Mouse (Mus musculus): ENCODE data around the gene Susd2. TPM values are rescaled to one million over a fixed set of nuclear protein-coding genes. Genes with fewer than 3 reads are reported as not detected.

The Susd2 gene
- polyA plus RNA-seq (2012; rRNA removed), result 193 and 196 TPM in 2 replicates

- Histone ChIP-seq H3K4me3 (ENCODE audit: insufficient read depth, low read depth, low read length) (peak within 1 kb of the TSS; percentile 40; the same call in 1 of the 2 replicates), H3K36me3 (ENCODE audit: control insufficient read depth, insufficient read depth, low read length) (no peaks in the 10 kb centered on the region), H3K27ac (ENCODE audit: insufficient read depth, low read depth, low read length) (peak within 1 kb of the TSS; percentile 62), H3K27me3 (replicated peaks; ENCODE audit: control insufficient read depth, insufficient read depth, low read length) (no peaks in the 10 kb centered on the region), H3K4me1 (ENCODE audit: control insufficient read depth, insufficient read depth, low read length) (peaks cover 7% of the 10 kb centered on the region; the same call in 1 of the 2 replicates)
- WGBS, result 9% methylated on average over 11 of the region's 11 CpGs
- DNase-seq, result peak; percentile 95
- TF ChIP-seq POLR2A (IDR thresholded peaks at IDR 0.05; ENCODE audit: low read depth, low read length) (peak; percentile 85), CTCF (conservative IDR thresholded peaks at IDR 0.05; ENCODE audit: insufficient read depth, insufficient read length, low read depth, low read length) (no peak)
Observed at GRCm38 (mm10) chr10:75643741-75644343, at the start of gene Susd2. Gene Susd2, minus strand, starts transcription at chr10:75644008.

- no peak for TF ChIP-seq POLR2A (IDR thresholded peaks at IDR 0.05; ENCODE audit: low read depth, low read length)
- TF ChIP-seq CTCF (conservative IDR thresholded peaks at IDR 0.05; ENCODE audit: insufficient read depth, insufficient read length, low read depth, low read length), result no peak
- Histone ChIP-seq H3K36me3 (ENCODE audit: control insufficient read depth, insufficient read depth, low read length) (no peaks in the 10 kb centered on the region; the same call in 1 of the 2 replicates), H3K4me1 (ENCODE audit: control insufficient read depth, insufficient read depth, low read length) (no peaks in the 10 kb centered on the region), H3K4me3 (ENCODE audit: insufficient read depth, low read depth, low read length) (no peak overlapping the region), H3K27ac (ENCODE audit: insufficient read depth, low read depth, low read length) (no peak overlapping the region), H3K27me3 (replicated peaks; ENCODE audit: control insufficient read depth, insufficient read depth, low read length) (no peaks in the 10 kb centered on the region)
- 97% methylated on average over 2 of the region's 2 CpGs for WGBS
- DNase-seq, result no peak
Observed at GRCm38 (mm10) chr10:75688598-75688997, 44.8 kb upstream of the Susd2 start.

GRCm38 (mm10) chr10:75686724-75687123, 42.9 kb upstream of the Susd2 start:
- Histone ChIP-seq H3K27me3 (replicated peaks; ENCODE audit: control insufficient read depth, insufficient read depth, low read length) (no peaks in the 10 kb centered on the region), H3K36me3 (ENCODE audit: control insufficient read depth, insufficient read depth, low read length) (no peaks in the 10 kb centered on the region), H3K4me3 (ENCODE audit: insufficient read depth, low read depth, low read length) (no peak overlapping the region), H3K27ac (ENCODE audit: insufficient read depth, low read depth, low read length) (no peak overlapping the region), H3K4me1 (ENCODE audit: control insufficient read depth, insufficient read depth, low read length) (no peaks in the 10 kb centered on the region)
- DNase-seq, result no peak
- TF ChIP-seq POLR2A (IDR thresholded peaks at IDR 0.05; ENCODE audit: low read depth, low read length), result no peak
- no peak for TF ChIP-seq CTCF (conservative IDR thresholded peaks at IDR 0.05; ENCODE audit: insufficient read depth, insufficient read length, low read depth, low read length)
- 77% methylated on average over 4 of the region's 4 CpGs for WGBS

- Histone ChIP-seq H3K27ac (ENCODE audit: insufficient read depth, low read depth, low read length) (no peak overlapping the region), H3K4me3 (ENCODE audit: insufficient read depth, low read depth, low read length) (no peak overlapping the region), H3K27me3 (replicated peaks; ENCODE audit: control insufficient read depth, insufficient read depth, low read length) (no peaks in the 10 kb centered on the region), H3K36me3 (ENCODE audit: control insufficient read depth, insufficient read depth, low read length) (no peaks in the 10 kb centered on the region), H3K4me1 (ENCODE audit: control insufficient read depth, insufficient read depth, low read length) (no peaks in the 10 kb centered on the region)
- DNase-seq, result no peak
- TF ChIP-seq CTCF (conservative IDR thresholded peaks at IDR 0.05; ENCODE audit: insufficient read depth, insufficient read length, low read depth, low read length), result no peak
- no peak for TF ChIP-seq POLR2A (IDR thresholded peaks at IDR 0.05; ENCODE audit: low read depth, low read length)
- WGBS, result 63% methylated on average over 12 of the region's 12 CpGs
Observed at GRCm38 (mm10) chr10:75684035-75685004, 40.5 kb upstream of the Susd2 start.

GRCm38 (mm10) chr10:75680574-75681001, 36.8 kb upstream of the Susd2 start:
- 95% methylated on average over 10 of the region's 10 CpGs for WGBS

GRCm38 (mm10) chr10:75679204-75679603, 35.4 kb upstream of the Susd2 start:
- WGBS, result 97% methylated on average over 6 of the region's 6 CpGs
- Histone ChIP-seq H3K4me1 (ENCODE audit: control insufficient read depth, insufficient read depth, low read length) (peaks cover 15% of the 10 kb centered on the region), H3K27me3 (replicated peaks; ENCODE audit: control insufficient read depth, insufficient read depth, low read length) (no peaks in the 10 kb centered on the region), H3K27ac (ENCODE audit: insufficient read depth, low read depth, low read length) (no peak overlapping the region), H3K4me3 (ENCODE audit: insufficient read depth, low read depth, low read length) (no peak overlapping the region), H3K36me3 (ENCODE audit: control insufficient read depth, insufficient read depth, low read length) (no peaks in the 10 kb centered on the region; the same call in 1 of the 2 replicates)
- DNase-seq, result no peak
- TF ChIP-seq POLR2A (IDR thresholded peaks at IDR 0.05; ENCODE audit: low read depth, low read length), result no peak
- no peak for TF ChIP-seq CTCF (conservative IDR thresholded peaks at IDR 0.05; ENCODE audit: insufficient read depth, insufficient read length, low read depth, low read length)

More at GRCm38 (mm10) chr10:75680574-75681001, 36.8 kb upstream of the Susd2 start:
- no peak for DNase-seq
- Histone ChIP-seq H3K4me1 (ENCODE audit: control insufficient read depth, insufficient read depth, low read length) (peaks cover 15% of the 10 kb centered on the region), H3K4me3 (ENCODE audit: insufficient read depth, low read depth, low read length) (no peak overlapping the region), H3K27ac (ENCODE audit: insufficient read depth, low read depth, low read length) (no peak overlapping the region), H3K27me3 (replicated peaks; ENCODE audit: control insufficient read depth, insufficient read depth, low read length) (no peaks in the 10 kb centered on the region), H3K36me3 (ENCODE audit: control insufficient read depth, insufficient read depth, low read length) (no peaks in the 10 kb centered on the region)
- TF ChIP-seq POLR2A (IDR thresholded peaks at IDR 0.05; ENCODE audit: low read depth, low read length) (no peak), CTCF (conservative IDR thresholded peaks at IDR 0.05; ENCODE audit: insufficient read depth, insufficient read length, low read depth, low read length) (no peak)

- Histone ChIP-seq H3K36me3 (ENCODE audit: control insufficient read depth, insufficient read depth, low read length) (no peaks in the 10 kb centered on the region; the same call in 1 of the 2 replicates), H3K4me3 (ENCODE audit: insufficient read depth, low read depth, low read length) (no peak overlapping the region), H3K27me3 (replicated peaks; ENCODE audit: control insufficient read depth, insufficient read depth, low read length) (no peaks in the 10 kb centered on the region), H3K4me1 (ENCODE audit: control insufficient read depth, insufficient read depth, low read length) (peaks cover 15% of the 10 kb centered on the region), H3K27ac (ENCODE audit: insufficient read depth, low read depth, low read length) (no peak overlapping the region)
- TF ChIP-seq POLR2A (IDR thresholded peaks at IDR 0.05; ENCODE audit: low read depth, low read length) (no peak), CTCF (conservative IDR thresholded peaks at IDR 0.05; ENCODE audit: insufficient read depth, insufficient read length, low read depth, low read length) (no peak)
- DNase-seq, result peak; percentile 69
- 48% methylated on average over 5 of the region's 5 CpGs for WGBS
Observed at GRCm38 (mm10) chr10:75677989-75678388, 34.2 kb upstream of the Susd2 start.

Measured in kidney, adult 2 months (tissue).